Mouse (Mus musculus) left cerebral cortex, adult 18-20 months (tissue): Measurements from ENCODE around the gene Dgkz. TPM values are rescaled to one million over a fixed set of nuclear protein-coding genes. Genes with fewer than 3 reads are reported as not detected.

Experiments
- DNase-seq, 2 experiments: peaks; one replicate each; pipeline ENCODE4 v3.0.0; 2021 to 2022; ENCODE audit warnings: low spot score in 2 of 2, mixed read lengths in 1 of 2
- total RNA-seq, 2 experiments: library from RNA; stranded (reverse); gene quantifications; 2 replicates each; pipeline ENCODE4 v1.2.3; 2021

The Dgkz gene
- total RNA-seq, 2 experiments from 2014 or later: 491 to 526 TPM

DNA sequence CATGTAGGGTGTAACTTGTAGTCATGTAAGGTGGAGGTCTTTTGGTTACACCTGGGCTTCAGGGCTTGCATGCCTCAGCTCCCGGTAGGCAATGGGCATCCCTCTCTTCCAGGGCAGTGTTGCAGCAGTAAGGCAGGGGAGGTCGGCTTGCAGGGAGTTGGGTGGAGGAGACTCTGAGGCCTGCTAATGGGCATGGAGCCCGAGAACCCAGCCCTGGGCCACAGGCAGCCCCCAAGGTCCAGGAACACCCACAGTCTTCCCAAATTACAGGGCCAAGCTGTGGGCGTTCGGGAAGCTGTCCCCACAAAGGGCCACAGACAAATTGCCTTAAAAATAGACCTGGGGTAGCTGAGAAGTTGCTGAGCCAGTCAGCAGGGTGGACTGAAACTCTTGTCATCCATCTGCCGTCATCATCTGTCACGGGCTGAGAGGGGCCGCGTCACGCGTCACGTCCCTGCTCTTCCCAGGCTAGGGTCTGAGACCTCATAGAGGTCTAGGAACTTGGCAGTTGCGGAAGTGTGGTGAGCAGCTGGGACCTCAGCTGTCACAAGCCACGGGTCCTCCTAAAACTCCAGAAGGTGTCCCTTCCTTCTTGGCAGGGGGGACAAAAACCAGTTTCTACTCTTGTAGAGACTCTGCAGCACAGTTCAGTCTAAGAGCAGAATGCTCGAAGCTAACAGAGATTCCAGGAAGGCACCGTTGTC is 22.4 kb upstream of the Dgkz start:
- no peak for DNase-seq

DNA sequence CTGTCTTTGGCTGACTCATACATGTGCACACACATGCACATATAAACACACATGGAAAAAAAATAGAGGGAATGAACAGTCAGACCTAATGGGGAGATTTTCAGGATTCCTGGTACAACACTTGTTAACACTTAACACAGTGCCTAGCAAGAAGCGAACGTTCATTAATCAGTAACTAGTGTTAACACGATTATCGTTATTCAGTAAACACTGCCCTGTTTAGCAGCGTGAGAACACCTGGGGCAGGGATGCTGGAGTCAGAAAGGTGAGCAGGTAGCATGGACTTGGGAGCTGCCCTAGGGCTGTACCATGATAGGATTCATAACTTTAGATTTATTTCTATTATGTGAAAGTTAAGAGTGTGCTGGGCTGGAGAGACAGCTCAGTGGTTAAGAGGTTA is 20.3 kb upstream of the Dgkz start:
- no peak for DNase-seq

DNA sequence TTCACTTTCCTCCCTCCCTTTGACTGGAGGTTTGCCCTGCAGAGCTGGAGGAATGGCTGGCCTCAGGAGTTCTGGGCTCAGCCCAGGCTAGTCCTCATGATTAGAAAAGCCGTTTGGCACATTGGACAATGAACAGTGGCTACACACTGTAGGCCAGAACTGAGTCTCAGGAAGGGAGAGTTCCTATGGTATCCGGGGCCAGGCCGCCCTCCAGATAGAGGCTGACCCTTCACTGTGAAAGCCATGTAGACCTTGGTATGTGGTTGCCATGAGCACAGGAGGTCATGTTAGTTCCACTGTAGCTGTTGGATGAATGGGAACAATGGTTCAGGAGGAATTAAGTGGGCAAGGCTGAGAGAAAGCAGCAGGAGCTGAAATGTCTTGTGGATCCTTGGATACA is 17.7 kb upstream of the Dgkz start:
- no peak for DNase-seq

DNA sequence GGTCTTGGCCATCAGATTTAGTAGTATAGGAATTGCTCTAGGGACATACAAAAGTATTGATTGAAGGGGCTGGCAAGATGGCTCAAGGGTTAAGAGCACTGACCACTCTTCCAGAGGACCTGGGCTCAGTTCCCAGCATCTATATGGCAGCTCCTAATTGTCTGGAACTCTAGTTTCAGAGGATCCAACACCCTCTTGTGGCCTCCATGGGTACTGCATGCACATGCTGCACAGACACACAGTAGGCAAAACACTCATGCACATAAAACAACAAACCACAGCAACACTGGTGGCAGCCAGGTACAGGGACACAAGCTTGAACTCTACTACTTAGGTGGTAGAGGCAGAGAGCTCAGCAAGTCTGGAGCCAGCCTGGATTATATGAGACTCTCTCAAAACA is 14.1 kb upstream of the Dgkz start:
- DNase-seq: no peak

DNA sequence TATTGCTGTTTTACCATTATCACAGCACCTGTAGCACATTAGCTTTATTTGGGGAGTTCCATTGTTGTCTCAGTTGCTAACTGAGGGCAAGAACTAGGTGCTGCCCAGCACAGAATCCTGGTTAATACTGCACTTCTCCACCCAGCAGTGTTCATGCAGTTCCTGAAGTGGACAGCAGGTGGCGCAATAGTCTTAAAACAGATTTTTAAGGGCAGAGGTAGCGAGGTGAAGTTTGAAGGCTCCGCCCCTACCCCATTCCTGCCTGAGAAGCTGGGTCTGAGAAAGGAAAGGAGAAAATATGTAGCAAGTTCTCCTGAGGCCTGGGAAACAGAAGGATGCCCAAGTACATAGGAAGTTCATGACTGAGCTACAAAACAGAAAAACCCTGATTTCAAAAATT is 11.9 kb upstream of the Dgkz start:
- peak; percentile 80 to 95 for DNase-seq

DNA sequence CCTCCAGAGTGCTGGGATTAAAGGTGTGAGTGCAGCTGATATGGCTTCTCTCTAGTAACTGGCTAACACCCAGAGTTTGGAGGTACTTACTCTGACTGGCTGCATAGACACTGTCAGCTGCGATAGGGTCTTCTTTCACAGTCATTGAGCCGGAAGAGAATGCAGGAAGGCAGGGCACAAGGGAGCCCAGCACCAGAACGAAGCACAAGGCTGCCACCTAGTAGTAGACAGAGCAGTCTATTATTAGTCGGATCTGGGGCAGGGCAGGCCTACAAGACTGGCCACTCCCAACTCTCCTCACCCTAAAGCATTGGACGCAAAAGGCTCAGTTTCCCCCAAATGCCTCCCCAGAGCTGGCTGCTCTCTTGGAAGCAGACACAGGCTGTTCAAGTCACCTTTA is 10.4 kb upstream of the Dgkz start:
- DNase-seq: no peak

DNA sequence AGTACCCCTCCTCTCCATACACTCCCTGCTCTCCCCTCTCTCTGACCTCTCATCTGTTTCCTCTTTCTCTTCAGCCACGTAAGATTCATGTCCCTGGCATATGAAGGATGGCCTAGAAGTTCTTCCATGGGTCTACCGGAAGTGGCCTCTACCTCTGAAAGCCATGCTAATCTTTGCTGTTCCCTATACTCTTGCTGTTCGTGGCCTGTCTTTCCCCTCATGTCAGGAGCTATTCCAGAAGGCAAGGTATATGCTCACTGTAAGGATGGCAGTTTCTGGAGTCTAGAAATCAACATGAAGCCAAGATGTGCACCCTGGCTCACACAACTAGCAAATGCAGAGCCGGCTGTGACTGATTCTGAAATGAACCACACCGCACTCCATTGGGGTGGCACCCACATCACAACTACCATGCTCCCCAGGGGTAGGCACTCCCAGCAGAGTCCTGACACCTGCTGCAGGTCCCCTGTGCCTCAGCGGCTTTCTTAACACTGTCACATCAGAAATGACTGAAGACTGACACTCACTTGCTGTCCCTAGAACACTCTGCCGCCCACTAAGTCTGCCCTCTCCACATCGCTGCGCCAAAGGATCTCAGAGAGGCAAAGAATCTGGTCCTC is 9.4 kb upstream of the Dgkz start:
- no peak for DNase-seq

DNA sequence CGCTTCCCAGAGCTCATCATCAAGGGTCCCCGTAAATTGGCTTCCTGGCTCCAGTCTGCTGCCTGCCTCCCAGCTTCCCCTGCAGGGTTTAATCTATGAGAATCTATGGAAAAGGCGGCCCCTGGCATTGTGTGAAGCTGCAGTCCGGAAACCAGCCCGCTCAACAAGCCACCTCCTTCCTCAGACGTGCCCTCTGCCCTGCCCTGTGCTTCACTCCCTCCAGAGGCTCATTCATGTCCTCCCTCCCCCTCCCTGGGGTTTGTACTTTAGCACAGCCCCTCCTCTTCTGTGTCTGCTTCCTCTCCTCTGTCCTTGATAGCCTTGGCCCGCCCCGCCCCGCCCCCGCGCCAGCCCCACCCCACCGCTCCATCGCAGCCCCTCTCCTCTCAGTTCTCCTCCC is 8.8 kb upstream of the Dgkz start:
- no peak for DNase-seq

DNA sequence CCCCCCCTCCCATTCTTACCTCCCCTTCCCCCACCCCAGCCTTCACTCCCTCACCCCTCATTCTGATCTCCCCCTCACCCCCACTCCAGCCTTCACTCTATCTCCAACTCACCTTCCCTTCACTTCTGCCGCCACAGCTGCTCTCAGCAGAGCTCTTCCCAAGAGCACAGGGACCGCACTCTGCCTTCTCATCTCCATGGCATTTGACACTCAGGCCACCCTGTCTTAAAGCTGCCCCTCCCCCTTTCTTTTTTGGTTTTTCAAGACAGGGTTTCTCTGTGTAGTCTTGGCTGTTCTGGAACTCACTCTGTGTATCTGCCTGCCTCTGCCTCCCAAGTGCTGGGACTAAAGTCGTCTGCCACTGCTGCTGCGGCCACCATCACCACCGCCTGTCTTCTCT is 5.2 kb upstream of the Dgkz start:
- no peak for DNase-seq

DNA sequence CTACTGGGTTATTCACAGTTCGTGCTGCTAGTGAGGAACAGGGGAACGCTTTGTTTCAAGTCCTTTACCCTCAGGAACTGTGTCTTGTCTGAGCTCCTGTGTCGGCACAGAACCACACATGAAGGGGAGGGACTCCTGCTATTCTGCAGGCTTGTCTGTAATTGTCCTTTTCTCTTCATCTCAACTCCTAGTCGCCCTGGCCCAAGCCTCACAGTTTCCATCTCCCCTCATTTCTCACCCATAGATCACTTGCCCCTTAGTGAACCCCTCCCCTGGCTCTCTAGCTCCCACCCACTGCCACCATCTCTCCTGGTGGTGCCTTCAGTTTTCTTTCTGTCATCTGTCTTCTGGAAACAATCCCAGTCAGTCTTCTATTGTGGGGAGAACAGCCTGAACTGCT is 4.6 kb upstream of the Dgkz start:
- DNase-seq: no peak

DNA sequence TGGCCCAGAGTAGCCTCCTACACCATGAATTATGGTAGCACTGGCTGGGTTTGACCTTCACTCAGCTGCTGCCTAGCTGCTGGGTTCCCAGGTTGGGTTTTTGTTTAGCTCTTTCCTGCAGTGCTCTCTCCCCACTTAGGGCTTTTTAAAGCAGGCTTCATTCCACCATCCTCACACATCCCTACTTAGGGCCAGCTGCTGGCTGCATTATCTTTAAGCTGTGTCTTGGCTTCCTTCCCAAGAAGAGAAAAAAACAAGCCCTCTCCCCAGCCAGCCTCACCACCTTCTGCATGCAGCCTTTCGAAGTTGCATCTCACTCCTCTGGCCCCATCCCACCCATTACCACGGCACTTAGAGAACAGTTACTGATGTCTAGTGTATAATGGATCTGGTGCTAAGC is 2.9 kb upstream of the Dgkz start:
- no peak for DNase-seq

DNA sequence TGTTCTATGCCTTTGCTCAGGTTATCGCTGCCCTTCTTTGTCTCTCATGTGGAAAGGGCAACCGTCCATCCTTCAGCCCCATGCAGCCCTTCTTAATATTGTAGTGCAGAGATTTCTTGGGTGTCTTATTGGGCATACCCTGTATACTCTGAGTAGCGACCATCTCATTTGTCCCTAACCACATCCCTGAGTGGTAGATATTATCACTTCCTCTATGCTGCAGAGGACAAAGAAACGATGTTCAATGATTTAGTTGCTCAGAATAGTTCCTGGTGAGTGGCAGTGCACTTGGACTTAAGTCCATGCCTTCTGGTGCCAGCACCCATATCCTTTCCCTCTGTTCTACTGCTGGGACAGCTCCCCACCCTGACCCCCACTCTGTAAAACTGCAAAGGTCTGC is 2.3 kb upstream of the Dgkz start:
- no peak for DNase-seq

DNA sequence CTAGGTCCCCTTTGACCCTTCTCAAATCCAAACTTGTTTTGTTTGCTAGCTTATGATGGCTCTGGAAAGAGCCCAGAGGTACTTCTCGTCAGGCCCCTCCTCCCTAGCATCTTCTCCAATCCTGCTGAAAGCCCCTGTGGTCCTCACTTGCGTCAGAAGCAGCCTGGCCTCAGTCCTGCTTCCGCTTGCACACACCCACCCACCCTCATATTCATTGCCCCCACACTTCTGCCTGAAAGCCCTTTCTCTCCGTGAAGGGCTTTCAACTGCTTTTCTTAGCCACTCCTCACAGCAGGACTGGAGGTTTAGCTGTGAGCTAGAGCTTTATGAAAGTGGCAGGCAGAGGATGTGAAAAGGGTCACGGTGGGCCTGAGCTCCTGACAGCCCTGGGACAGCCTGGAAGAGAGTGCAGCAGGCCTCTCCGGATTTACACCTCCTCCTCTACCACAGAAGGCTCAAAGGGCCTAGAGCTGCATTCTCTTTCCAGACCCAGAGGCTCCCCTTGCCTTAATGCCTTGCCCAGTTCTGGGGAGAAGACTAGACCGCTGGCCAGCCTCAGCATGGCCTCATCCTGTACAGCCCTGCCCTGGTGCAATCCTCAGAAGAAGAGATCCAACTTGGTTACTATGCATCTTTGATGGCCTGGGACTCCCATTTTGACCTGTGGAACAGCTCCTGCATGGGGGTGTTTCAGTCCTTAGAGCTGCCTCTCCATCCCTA is 2.1 kb downstream of the Dgkz start:
- DNase-seq: no peak

DNA sequence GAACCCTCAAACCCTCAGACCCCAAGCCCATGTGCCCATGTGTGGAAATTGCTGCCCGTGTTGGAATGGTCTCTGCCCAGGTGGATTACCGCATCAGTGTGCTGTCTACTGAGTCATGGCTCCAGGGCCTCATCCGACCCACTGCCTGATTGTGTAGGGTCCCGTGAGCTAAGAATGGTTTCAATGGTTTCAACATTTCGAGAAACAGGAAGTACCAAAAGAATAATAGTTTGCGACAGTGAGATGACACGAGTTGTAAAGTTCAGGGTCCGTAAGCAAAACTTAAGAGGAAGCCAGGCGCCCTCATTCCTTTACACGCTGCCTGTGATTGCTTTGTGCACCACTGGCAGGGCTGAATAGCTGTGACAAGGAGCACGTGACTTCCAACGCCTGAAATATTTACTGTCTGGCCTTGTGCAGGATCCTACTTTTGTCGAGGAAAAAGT is 3.5 kb downstream of the Dgkz start:
- DNase-seq: no peak

DNA sequence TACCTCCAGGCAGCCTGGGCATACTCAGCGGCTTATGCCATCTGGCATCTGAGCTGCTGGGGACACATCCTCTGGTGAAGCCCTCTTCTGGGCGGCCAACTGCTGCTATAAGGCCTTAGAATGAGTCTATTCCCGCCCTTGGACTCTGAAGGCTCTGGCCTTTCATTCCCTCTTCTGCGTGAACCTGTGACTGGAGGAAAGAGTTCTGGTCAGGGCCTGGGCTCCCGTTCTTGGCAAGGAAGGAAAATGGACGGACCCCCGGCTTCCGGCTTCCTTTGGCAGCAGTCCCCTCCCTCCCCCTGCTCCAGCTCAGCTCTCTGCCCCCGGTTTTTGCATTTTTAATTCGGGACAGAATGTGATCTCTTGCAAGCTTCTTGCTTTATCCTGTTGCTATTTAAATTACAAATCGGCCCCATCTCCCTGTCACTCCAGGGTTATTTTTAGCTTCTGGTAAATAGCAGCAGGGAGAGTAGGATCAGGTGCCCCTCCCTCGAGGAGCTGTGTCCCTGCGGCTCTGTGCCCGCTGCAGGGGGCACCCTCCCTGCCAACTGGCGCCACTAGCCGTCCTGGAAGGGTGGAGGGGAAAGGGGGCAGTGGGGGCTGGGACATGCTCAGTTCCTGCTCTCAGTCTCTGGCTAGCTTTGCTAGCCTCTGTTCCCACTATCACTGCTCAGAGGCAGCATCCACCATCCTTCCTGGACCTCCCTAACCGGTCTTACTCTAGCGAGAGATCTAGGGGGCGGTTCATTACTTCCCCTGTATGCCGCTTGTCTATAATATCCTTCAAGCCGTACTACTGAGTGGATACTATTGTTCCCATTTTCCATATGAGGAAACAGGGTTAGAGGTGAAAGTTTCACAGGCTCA is 4.2 kb downstream of the Dgkz start:
- peak in 1 of 2 experiments; percentile 72 for DNase-seq

DNA sequence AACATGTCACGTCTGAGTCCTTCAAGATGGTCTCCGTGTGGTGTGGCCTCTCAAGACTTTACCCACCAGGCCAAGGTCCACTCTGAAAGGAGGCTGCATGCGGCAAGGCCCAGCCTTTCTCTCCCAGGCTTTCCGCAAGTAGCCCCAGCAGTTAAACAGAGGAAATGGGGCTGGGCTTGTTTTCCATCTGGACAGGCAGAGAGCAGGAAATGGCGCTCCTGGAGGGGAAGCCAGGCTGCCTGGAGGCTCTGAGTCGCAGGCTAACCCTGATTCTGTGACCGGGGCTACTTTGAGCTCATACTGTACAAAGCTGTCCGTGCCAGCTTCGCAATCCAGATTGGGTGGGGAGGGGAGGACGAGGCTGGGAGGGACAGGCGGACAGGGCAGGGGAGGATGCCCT is 7.7 kb downstream of the Dgkz start:
- no peak for DNase-seq

DNA sequence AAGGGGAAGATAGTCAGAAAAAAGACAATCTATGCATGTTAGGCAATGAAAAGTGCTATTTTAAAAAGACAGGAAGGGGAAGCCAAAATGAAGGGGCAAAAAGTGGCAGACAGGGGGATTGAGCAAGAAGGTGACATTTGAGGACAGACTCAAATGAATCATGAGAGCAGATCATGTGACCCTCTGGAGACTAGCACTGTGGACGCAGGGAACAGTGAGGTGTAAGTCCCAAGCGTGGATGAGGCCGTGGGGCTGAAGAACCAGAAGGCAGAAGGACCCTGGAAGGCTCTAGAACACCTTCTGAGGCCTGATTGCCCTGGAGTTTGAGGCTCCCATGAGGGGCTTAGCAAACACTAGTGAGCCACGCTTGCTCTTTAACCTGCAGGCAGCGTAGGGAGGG is 9.3 kb downstream of the Dgkz start:
- no peak for DNase-seq

DNA sequence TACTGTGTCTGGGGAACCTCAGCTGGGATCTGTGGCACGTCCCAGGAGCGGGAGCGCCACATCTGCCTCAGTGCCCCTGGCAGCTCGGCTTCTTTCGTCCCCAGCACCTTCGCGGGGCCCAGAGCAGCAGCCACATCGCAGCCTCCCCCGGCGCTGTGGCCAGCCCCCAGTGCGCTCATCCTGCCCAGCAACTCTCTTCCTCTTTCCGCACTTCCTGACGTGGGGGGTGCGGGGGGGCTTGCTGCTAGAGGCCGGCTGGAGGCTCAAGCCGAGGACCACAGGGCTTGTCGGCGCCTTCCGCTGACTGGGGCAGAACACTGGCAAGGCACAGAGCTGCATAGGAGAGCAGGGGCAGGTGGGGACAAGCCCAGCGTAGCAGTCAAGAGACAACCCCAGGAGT is 10.2 kb downstream of the Dgkz start:
- no peak for DNase-seq

DNA sequence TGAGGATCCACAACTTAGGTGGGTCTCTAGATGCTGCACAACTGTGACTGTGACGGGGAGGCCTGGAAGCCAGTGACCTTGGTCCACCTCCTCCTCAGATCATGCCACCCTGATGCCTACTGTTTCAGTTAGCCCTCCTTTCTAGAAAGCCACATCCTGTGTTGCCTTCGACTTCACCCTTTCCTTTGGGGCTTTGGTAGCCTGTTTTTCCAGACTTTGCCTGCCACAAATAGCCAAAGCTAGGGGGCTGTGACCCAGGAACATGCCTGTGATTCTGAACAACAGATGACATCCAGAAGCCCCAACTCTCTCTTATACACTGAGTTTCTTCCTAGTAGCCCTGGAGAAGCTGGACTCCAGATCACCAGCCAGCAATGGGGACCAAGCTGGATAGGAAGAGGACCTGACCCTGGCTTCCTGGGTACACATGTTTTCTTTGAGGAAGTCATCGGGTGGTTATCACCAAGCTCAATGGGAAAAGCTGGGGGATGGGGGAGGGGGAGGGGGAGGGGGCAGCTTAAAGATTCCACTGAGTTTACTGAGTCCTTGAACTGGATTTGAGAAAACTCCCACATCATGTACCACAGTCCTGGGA is 11.0 kb downstream of the Dgkz start:
- DNase-seq: no peak

DNA sequence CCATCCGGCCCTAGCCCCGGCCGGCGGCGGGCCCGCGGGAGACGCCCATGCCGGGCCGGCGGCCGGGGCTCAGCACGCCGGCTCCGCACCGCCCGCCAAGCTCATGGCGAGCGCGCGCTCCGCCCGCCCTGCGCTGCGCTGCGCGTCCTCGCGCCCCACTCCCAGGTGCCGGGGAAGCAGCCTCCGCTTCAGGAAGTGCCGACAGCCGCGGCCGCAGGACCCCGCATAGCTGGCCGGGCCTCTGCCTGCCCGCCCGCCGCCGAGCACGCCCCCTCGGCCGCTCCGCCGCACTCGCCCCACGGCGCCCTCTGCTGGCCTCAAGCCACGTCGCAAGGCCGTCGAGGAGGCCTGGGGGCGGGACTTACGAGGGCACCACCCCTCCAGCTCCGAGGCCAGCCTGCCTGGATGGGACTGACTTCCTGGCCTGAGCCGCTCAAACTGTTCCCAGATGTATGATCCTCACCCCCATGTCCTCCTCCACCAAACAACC is 12.2 kb downstream of the Dgkz start:
- DNase-seq: peak; percentile 94 to 96

DNA sequence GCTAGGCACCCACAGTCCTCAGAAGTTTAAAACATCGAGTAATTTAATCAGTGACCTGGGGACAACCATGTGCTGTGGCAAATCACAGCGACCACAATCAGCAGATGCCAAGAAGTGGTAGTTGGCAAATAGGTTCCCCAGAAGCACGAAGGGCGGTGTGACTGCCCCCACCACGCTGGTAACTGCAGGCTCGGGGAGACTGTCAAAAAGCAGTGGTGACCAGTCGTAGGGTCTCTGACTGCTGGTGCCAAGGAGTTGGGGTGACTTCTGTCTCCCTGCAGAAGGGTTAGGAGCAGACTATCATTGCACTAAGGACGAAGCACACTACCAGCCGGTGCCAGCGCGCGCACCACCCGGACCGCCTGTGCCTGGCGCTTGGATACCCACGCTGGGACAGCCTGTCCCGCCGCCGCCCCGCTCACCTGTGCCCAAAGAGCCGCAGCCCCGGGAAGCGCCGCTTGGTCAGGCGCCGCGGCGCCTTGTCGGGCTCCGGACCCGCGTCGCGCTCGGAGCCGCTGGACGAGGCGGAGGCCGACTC is 12.7 kb downstream of the Dgkz start:
- DNase-seq: no peak
